Mouse (Mus musculus) small intestine, adult 2 months (tissue): Measurements from ENCODE around the gene Frrs1l.

ENCODE experiments used
- CTCF ChIP-seq: fragments of 200-500 bp; IDR thresholded peaks from 2 replicates; pipeline ENCODE4 v1.5.1; 2012; ENCODE audit warnings: low read depth, mild to moderate bottlenecking, control low read depth, inconsistent platforms, low read length, moderate library complexity, mixed read lengths; ENCODE audit not compliant: insufficient replicate concordance, insufficient read length; ENCODE audit errors: extremely low read depth
- POLR2A ChIP-seq: fragments of 200-500 bp; IDR thresholded peaks from 2 replicates; pipeline ENCODE4 v1.6.1; 2012; ENCODE audit warnings: low read depth, mild to moderate bottlenecking, control low read depth, inconsistent platforms, low read length, moderate library complexity

GRCm38 (mm10) chr4:56965586-56966179, 24.5 kb downstream of the Frrs1l start:
- TF ChIP-seq POLR2A (no peak), CTCF (no peak)
